Mouse (Mus musculus) midbrain, embryonic 12.5 days (tissue): ENCODE measurements around the gene Rnf207. TPM values are rescaled to one million over a fixed set of nuclear protein-coding genes. Genes with fewer than 3 reads are reported as not detected.

Experiments
- ATAC-seq: fragments of 200-750 bp; cut with Nextera tagmentation; 2 replicates; pipeline ENCODE4 v1.8.0; 2017; ENCODE audit warnings: low read depth, moderate TSS enrichment, moderate library complexity; ENCODE audit not compliant: low FRiP score
- H3K27ac ChIP-seq: fragments of 300-500 bp; sonication (generic); replicated peaks from 2 replicates; pipeline ENCODE4 v1.5.1; 2016; ENCODE audit warnings: mild to moderate bottlenecking
- H3K27me3 ChIP-seq: fragments of 300-500 bp; sonication (generic); 2 replicates; pipeline ENCODE4 v1.6.1; 2016; ENCODE audit warnings: mild to moderate bottlenecking
- H3K36me3 ChIP-seq: fragments of 300-500 bp; sonication (generic); 2 replicates; pipeline ENCODE4 v1.6.1; 2016
- H3K4me1 ChIP-seq: fragments of 300-500 bp; sonication (generic); 2 replicates; pipeline ENCODE4 v1.6.1; 2016
- H3K4me2 ChIP-seq: fragments of 300-500 bp; sonication (generic); replicated peaks from 2 replicates; pipeline ENCODE4 v1.6.1; 2016; ENCODE audit warnings: mild to moderate bottlenecking, moderate library complexity
- H3K4me3 ChIP-seq: fragments of 300-500 bp; sonication (generic); 2 replicates; pipeline ENCODE4 v1.5.1; 2016; ENCODE audit warnings: mild to moderate bottlenecking
- H3K9ac ChIP-seq: fragments of 300-500 bp; sonication (generic); replicated peaks from 2 replicates; pipeline ENCODE4 v1.6.1; 2016; ENCODE audit warnings: mild to moderate bottlenecking, moderate library complexity
- H3K9me3 ChIP-seq: fragments of 300-500 bp; sonication (generic); 2 replicates; pipeline ENCODE4 v1.6.1; 2016; ENCODE audit warnings: mild to moderate bottlenecking
- WGBS: fragments of 180-500 bp; shearing (Covaris S2); methylation state at CpG from one replicate; pipeline ENCODE4 v1.1.7; 2016; 5-methylcytosine and 5-hydroxymethylcytosine counted together
- polyA plus RNA-seq: library from polyadenylated mRNA; unstranded; fragments of >200 nt; fragmentation: Nextera tagmentation; extraction: Ambion mirVana; gene quantifications from 2 replicates; pipeline ENCODE4 v1.2.1, GENCODE M21; 2016

The Rnf207 gene
- polyA plus RNA-seq, 1 experiment from 2014 or later = 2.7 TPM

GRCm38 (mm10) chr4:152345120-152345889, 26.5 kb upstream of the Rnf207 start:
- no peak overlapping the region for H3K9ac ChIP-seq
- 62% methylated on average over 6 of the region's 7 CpGs for WGBS
- H3K4me1 ChIP-seq = peaks cover 26% of the 10 kb centered on the region
- no peaks in the 10 kb centered on the region for H3K36me3 ChIP-seq
- H3K9me3 ChIP-seq = no peaks in the 10 kb centered on the region
- no peak overlapping the region for H3K27ac ChIP-seq
- no peak overlapping the region for H3K4me3 ChIP-seq
- H3K4me2 ChIP-seq = no peak overlapping the region
- ATAC-seq = no peak
- H3K27me3 ChIP-seq = peaks cover 83% of the 10 kb centered on the region

DNA sequence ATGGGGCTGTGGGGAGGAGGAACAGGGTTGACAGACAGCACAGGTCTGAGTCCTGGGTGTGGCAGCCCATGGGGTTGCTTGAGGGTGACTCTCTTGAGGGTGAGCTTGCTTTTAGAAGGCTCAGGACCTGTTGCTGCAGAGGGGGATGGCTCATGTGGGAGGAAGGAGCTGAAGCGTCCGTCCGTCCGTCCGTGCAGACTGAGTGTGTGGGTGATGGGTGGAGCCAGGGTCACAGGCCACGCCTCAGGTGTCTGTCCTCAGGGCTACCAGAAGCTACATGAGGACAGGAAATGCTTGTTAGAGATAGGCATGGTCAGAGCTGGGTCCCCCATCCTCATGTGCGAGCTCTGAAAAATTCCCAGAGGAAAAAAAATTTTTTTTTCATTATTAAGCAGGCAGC, 25.9 kb upstream of the Rnf207 start:
- Histone ChIP-seq H3K4me3 (no peak overlapping the region), H3K4me2 (no peak overlapping the region), H3K4me1 (peaks cover 24% of the 10 kb centered on the region), H3K9me3 (no peaks in the 10 kb centered on the region), H3K27me3 (peaks cover 84% of the 10 kb centered on the region), H3K27ac (no peak overlapping the region), H3K9ac (no peak overlapping the region), H3K36me3 (no peaks in the 10 kb centered on the region)
- whole genome bisulfite sequencing = 64% methylated on average over 7 of the region's 7 CpGs
- no peak for ATAC-seq

GRCm38 (mm10) chr4:152343296-152343695, 24.5 kb upstream of the Rnf207 start:
- 12% methylated on average over 5 of the region's 5 CpGs for WGBS
- ATAC-seq = no peak
- peaks cover 84% of the 10 kb centered on the region for H3K27me3 ChIP-seq

DNA sequence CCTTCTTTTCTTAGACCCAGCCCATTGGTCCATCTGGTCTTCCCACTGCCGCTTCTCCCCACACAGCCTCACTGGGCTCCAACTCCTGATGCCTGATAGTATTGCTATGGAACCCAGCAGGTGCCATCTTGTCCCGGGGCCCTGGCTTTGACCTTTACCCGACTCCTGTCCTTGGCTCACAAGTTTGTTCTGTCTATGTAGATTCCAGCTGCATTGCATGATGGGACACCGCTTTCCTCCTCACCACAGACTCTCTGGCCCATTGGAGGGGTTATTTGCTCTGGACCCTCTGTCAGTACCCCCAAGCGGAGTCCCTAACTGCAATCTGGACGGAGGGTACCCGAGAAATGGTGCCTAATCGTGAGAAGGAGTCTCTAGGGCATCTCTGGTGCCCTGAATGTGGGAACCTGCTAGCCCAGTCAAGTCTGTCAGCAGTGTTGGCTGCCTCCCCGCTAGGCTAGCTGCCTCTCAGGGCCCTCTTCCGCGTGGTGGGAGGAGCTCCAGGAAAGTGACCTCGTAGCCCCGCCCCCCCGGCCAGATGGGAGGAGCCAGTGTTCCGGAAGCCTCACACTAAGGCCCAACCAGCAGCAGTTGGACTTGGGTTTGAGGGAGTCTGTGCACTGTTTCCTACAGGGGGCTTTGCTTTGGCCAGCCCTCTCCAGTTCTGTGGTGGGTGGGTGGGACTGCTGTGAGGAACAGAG, 21.9 kb upstream of the Rnf207 start:
- H3K4me2 ChIP-seq = no peak overlapping the region
- no peak for ATAC-seq
- peaks cover 90% of the 10 kb centered on the region for H3K27me3 ChIP-seq
- peaks cover 32% of the 10 kb centered on the region for H3K4me1 ChIP-seq
- H3K36me3 ChIP-seq = peaks cover 3% of the 10 kb centered on the region
- H3K9me3 ChIP-seq = no peaks in the 10 kb centered on the region
- H3K27ac ChIP-seq = no peak overlapping the region
- no peak overlapping the region for H3K4me3 ChIP-seq
- WGBS = 38% methylated on average over 15 of the region's 15 CpGs
- H3K9ac ChIP-seq = no peak overlapping the region

More at GRCm38 (mm10) chr4:152343296-152343695, 24.5 kb upstream of the Rnf207 start:
- H3K4me1 ChIP-seq = peaks cover 28% of the 10 kb centered on the region
- H3K9me3 ChIP-seq = no peaks in the 10 kb centered on the region
- H3K36me3 ChIP-seq = no peaks in the 10 kb centered on the region
- H3K4me3 ChIP-seq = no peak overlapping the region
- H3K9ac ChIP-seq = no peak overlapping the region
- no peak overlapping the region for H3K27ac ChIP-seq
- no peak overlapping the region for H3K4me2 ChIP-seq

DNA sequence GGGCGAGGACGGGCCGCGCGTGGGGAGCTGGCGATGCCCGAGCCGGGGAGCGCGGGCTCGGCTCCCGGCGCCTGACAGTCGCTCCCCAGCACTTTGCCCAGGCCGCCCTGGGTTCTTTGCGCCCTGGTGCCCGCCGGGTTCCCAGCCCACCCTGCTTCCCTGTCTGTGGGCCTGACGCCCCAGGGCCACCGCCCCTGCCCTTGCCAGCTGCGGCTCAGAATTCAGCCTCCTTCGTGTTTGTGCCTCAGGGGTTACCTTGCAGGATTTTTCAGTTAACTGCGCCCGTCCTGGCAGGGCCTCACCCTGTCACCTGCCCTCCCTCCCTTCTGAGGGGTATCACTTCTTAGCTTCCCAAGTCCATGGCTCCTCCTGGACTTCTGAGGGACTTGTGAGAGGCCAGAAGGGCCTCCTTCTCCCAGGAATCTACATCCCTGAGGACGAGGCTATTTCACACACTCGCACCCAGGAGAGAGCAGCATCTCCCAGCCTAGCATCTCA, 20.5 kb upstream of the Rnf207 start:
- Histone ChIP-seq H3K36me3 (peaks cover 17% of the 10 kb centered on the region), H3K27me3 (peaks cover 78% of the 10 kb centered on the region), H3K4me1 (peaks cover 32% of the 10 kb centered on the region), H3K4me2 (peak overlapping the region; percentile 100), H3K9ac (peak overlapping the region; percentile 73), H3K9me3 (no peaks in the 10 kb centered on the region), H3K4me3 (peak overlapping the region; percentile 68), H3K27ac (no peak overlapping the region)
- 2% methylated on average over 23 of the region's 26 CpGs for WGBS
- no peak for ATAC-seq

DNA sequence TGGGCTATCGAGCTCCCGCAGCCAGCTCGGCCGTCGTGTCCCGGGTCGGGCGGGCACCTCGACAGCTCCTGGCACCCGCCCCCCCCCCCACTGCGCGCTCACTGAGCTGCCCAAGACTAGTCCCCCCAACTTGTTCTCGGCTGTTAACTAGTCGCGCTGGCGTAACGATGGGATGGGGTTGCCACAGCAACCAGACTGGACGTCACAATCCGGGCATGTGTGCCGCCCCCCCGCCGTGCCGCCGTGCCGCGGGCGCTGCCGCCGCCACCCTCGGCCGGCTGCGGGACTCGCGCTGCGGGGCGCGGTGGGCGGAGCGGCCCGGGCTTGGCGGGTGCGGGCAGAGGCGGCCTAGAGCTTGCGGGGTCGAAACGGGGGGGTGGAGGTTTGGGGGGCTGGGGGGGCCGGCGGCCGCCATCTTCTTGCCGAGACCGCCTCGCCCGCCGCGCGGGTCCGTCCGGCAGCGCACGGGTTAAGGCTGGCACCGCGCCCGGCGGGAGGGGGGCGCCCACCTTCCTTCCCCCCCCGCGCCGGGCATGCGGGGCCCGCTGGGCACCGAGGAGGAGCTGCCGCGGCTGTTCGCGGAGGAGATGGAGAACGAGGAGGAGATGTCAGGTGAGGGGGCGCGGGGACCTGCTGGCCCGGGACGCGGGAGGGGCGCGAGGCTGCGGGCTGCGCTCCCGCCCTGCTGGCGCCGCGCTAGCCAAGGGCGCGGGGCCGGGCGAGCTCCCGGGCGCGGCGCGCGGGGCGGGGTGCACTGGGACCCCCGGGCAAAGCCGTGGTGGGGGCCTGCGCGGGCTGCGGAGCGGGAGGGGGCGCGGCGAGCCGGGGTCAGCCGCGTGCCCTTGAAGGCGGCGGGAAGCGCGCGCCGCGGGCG, 19.9 kb upstream of the Rnf207 start, which contains the start of gene Chd5:
Gene Chd5, plus strand, starts transcription at position 233 of the 874 bp plus-strand sequence.
- Histone ChIP-seq H3K4me2 (peak within 1 kb of the TSS; percentile 100), H3K9ac (peak within 1 kb of the TSS; percentile 73), H3K36me3 (peaks cover 24% of the 10 kb centered on the region), H3K27ac (no peak within 1 kb of the TSS), H3K9me3 (no peaks in the 10 kb centered on the region), H3K4me3 (peak within 1 kb of the TSS; percentile 68), H3K4me1 (peaks cover 32% of the 10 kb centered on the region), H3K27me3 (peaks cover 72% of the 10 kb centered on the region)
- 0 out of 2 replicates have a peak, but pooled peaks have one; percentile 31 for ATAC-seq
- 1% methylated on average over 64 of the region's 120 CpGs for WGBS

- ATAC-seq = no peak
- Histone ChIP-seq H3K9me3 (no peaks in the 10 kb centered on the region), H3K4me1 (peaks cover 30% of the 10 kb centered on the region), H3K9ac (no peak overlapping the region), H3K36me3 (peaks cover 33% of the 10 kb centered on the region), H3K27ac (no peak overlapping the region), H3K4me2 (no peak overlapping the region), H3K27me3 (peaks cover 63% of the 10 kb centered on the region), H3K4me3 (no peak overlapping the region)
- 19% methylated on average over 5 of the region's 6 CpGs for WGBS
Measured at GRCm38 (mm10) chr4:152337772-152338171, 19.0 kb upstream of the Rnf207 start.

DNA sequence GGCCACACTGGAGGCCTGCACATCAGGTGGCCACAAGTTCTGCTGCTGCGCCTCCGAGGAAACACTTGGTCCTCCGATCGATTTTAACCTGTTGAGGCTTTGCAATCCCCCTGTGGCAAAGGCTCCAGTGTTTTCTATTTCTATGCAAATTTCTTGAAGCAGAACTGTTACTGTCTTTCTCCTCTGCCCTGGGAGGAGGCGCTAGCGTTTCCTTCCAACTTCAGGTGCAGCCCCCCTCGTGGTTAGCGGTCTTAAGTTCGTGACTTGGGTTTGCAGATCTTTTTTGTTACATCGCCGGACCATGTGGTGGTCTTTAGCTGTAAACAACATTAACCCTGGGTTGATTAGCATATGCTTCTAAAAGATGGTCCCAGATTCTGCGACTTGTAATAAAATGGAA, 14.8 kb upstream of the Rnf207 start:
- peaks cover 9% of the 10 kb centered on the region for H3K4me1 ChIP-seq
- H3K36me3 ChIP-seq = peaks cover 74% of the 10 kb centered on the region
- WGBS = 95% methylated on average over 12 of the region's 12 CpGs
- no peaks in the 10 kb centered on the region for H3K9me3 ChIP-seq
- H3K27ac ChIP-seq = no peak overlapping the region
- peaks cover 22% of the 10 kb centered on the region for H3K27me3 ChIP-seq
- no peak overlapping the region for H3K4me2 ChIP-seq
- no peak for ATAC-seq
- H3K4me3 ChIP-seq = no peak overlapping the region
- H3K9ac ChIP-seq = no peak overlapping the region

GRCm38 (mm10) chr4:152332952-152333351, 14.2 kb upstream of the Rnf207 start:
- Histone ChIP-seq H3K27ac (no peak overlapping the region), H3K36me3 (peaks cover 81% of the 10 kb centered on the region), H3K4me3 (no peak overlapping the region), H3K4me1 (peaks cover 5% of the 10 kb centered on the region; the same call in 1 of the 2 replicates), H3K27me3 (peaks cover 16% of the 10 kb centered on the region), H3K9ac (no peak overlapping the region), H3K9me3 (no peaks in the 10 kb centered on the region), H3K4me2 (no peak overlapping the region)
- WGBS = 41% methylated on average over 2 of the region's 2 CpGs
- peak; percentile 57; the same call in 1 of the 2 replicates for ATAC-seq

GRCm38 (mm10) chr4:152328691-152329090, 9.9 kb upstream of the Rnf207 start:
- Histone ChIP-seq H3K4me3 (no peak overlapping the region), H3K9ac (no peak overlapping the region), H3K27me3 (no peaks in the 10 kb centered on the region), H3K4me2 (no peak overlapping the region), H3K36me3 (peaks cover 63% of the 10 kb centered on the region), H3K4me1 (peaks cover 21% of the 10 kb centered on the region), H3K27ac (no peak overlapping the region), H3K9me3 (no peaks in the 10 kb centered on the region)
- 78% methylated on average over 6 of the region's 6 CpGs for WGBS
- no peak for ATAC-seq

GRCm38 (mm10) chr4:152326543-152326942, 7.8 kb upstream of the Rnf207 start:
- Histone ChIP-seq H3K9me3 (no peaks in the 10 kb centered on the region), H3K9ac (peak overlapping the region; percentile 92), H3K4me2 (peak overlapping the region; percentile 90), H3K27ac (no peak overlapping the region), H3K27me3 (peaks cover 7% of the 10 kb centered on the region), H3K4me1 (peaks cover 18% of the 10 kb centered on the region), H3K36me3 (peaks cover 41% of the 10 kb centered on the region), H3K4me3 (peak overlapping the region; percentile 99)
- ATAC-seq = no peak
- WGBS = 2% methylated on average over 11 of the region's 11 CpGs
